Mouse (Mus musculus) large intestine, adult 2 months (tissue): ENCODE data around the gene Iqub. TPM values are rescaled to one million over a fixed set of nuclear protein-coding genes. Genes with fewer than 3 reads are reported as not detected.
A peak's percentile ranks its signal among the peaks of the same experiment; 100 is the strongest.

Experiments used
- DNase-seq: peaks from one replicate; pipeline ENCODE4 v3.0.0-alpha.2; 2012; ENCODE audit warnings: low read depth, low spot score
- WGBS: fragments of 180-500 bp; shearing (Covaris S2); methylation state at CpG from one replicate; pipeline ENCODE4 v1.1.7; 2018; 5-methylcytosine and 5-hydroxymethylcytosine counted together
- polyA plus RNA-seq: library from polyadenylated mRNA; depleted of rRNA; stranded (reverse); fragments of >200 nt; gene quantifications from 2 replicates; pipeline ENCODE4 v1.2.3, GENCODE M21; 2012; rRNA removed

Iqub gene
- polyA plus RNA-seq: 0.02 and 0.04 TPM in 2 replicates

- WGBS: 28% methylated on average over 13 of the region's 13 CpGs
- no peak for DNase-seq
Observed at GRCm38 (mm10) chr6:24514552-24515284, at the start of gene Iqub. Gene Iqub (minus strand): TSS chr6:24515067.

DNA sequence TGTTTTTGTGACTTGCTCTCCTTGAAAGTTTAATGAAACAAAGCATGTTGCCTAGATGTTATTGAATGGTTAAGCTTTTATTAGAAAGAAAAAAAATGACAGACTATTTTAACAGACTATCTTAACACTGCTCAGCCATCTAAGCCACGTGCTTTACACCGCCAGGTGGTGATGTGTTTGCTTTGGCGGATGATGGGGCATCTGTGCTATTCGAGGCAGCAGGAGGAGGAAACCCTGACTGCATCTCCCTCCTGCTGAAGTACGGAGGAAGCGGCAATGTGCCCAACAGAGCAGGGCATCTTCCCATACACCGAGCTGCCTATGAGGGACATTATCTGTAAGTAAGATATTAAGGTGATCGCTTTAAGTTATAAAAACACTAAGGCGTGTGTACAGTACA, 49.2 kb upstream of the Iqub start:
- WGBS: 56% methylated on average over 9 of the region's 9 CpGs
- DNase-seq: no peak

DNA sequence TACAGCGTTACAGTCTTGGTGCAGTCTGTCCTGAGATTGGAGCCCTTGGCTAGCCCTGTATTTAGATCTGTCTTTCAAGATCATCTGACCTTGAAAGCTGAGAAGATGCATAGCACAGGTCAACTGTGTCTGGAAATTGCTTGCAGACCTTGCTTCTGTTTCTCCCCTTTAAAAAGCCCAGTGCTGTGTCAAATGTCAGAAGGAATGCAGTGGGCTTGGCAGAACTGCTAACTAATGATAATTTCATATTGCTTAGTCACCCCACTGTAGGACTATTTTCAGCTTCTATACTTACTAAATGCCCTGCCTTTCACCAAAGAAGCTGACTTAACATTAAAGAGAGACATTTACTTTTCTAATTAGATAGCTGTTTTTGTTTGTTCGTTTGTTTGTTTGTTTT, 40.6 kb upstream of the Iqub start:
- 78% methylated on average over 2 of the region's 2 CpGs for WGBS
- DNase-seq: no peak

DNA sequence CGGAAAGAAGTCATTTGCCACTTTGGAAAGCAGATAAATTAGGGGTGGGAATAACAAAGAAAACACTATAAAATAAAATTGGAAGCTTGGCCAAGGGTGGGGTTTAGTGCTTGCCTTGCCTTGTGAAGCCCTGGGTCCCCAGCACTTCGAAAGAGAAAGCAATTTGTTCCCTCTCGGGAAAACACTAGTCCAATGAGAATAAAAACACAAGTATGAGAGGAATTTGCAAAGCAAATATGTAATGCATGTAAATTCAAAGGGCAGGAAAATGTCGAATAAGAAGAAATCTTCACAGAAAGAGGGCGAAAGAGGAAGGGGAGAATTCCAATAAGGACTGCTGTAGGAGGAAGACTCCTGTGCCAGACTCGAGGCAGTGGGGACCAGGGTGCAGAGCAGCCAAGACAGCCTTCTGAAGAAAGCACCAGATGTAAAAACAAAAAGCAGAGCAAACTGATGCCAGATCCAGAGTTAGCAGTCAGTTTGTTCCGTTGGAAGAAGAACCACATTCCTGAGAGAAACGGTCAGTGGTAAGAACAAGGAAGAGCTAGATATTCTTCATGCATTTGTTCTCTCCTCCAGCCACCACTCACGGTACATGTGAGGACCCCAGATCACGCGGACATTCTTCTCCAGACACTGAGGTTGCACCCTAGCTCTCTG, 39.7 kb upstream of the Iqub start:
- no peak for DNase-seq
- WGBS: 33% methylated on average over 11 of the region's 11 CpGs

- no peak for DNase-seq
- 40% methylated on average over 7 of the region's 7 CpGs for WGBS
Observed at GRCm38 (mm10) chr6:24552046-24552445, 37.2 kb upstream of the Iqub start.

- no peak for DNase-seq
- WGBS: 77% methylated on average over 2 of the region's 2 CpGs
Observed at GRCm38 (mm10) chr6:24549801-24550200, 34.9 kb upstream of the Iqub start.

DNA sequence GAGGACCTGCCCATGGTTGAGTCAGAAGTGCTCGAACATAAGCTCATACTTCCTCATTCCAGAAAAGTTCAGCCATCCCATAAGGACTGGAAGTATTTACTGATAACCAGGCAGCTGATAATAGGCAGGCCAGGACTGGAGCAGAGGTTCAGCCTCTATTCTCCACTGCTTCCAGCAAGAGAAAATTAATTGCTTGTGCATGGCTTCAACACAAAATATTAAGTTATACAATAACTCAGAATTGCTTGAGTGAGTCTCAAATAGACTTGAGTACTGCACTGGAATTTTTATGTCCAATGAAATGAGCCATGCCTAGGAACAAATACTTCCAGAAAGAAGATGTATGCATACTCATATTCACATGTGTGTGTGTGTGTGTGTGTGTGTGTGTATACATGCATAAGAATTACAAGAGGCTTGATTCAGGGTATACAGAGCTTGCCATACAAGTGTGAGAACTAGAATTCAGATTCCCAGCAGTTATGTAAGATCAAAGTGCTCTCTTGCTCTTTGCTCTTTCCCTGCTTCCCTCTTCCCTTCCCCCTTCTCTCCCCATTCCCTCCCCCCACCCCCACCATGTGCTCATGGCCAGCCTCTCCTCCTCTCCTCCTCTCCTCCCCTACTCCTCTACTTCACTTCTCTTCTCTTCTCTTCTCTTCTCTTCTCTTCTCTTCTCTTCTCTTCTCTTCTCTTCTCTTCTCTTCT, 32.0 kb upstream of the Iqub start:
- WGBS: 17% methylated on average over 1 of the region's 1 CpGs
- no peak for DNase-seq

DNA sequence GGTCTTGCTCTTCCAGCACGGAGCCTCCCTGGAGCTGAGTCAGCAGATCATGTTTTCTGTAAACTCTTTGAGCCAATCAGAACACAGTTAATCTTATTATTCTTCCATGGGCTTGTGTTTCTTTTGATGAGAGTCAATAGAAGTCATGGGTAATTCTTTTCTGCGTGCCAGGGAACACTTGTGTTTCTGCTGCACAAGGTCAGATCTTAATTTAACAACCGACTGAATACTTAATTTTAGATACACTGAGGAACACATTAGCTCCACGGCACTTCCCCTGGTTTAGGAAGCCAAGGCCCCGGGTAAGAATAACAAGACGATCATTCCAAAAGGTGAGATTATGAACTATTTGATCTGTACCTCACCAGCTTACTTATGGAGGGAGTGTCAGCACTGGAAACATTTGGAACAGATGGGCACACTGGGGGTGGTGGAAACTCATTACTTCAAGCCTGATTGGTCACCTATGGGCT, 28.3 kb upstream of the Iqub start:
- DNase-seq: no peak
- WGBS: 73% methylated on average over 6 of the region's 6 CpGs

- DNase-seq: no peak
Observed at GRCm38 (mm10) chr6:24542393-24542792, 27.5 kb upstream of the Iqub start.

GRCm38 (mm10) chr6:24540106-24540505, 25.2 kb upstream of the Iqub start:
- no peak for DNase-seq
- WGBS: 57% methylated on average over 4 of the region's 4 CpGs

- WGBS: 72% methylated on average over 3 of the region's 3 CpGs
- DNase-seq: no peak
Observed at GRCm38 (mm10) chr6:24538435-24538834, 23.6 kb upstream of the Iqub start.

GRCm38 (mm10) chr6:24532804-24533203, 17.9 kb upstream of the Iqub start:
- 83% methylated on average over 3 of the region's 3 CpGs for WGBS
- no peak for DNase-seq

DNA sequence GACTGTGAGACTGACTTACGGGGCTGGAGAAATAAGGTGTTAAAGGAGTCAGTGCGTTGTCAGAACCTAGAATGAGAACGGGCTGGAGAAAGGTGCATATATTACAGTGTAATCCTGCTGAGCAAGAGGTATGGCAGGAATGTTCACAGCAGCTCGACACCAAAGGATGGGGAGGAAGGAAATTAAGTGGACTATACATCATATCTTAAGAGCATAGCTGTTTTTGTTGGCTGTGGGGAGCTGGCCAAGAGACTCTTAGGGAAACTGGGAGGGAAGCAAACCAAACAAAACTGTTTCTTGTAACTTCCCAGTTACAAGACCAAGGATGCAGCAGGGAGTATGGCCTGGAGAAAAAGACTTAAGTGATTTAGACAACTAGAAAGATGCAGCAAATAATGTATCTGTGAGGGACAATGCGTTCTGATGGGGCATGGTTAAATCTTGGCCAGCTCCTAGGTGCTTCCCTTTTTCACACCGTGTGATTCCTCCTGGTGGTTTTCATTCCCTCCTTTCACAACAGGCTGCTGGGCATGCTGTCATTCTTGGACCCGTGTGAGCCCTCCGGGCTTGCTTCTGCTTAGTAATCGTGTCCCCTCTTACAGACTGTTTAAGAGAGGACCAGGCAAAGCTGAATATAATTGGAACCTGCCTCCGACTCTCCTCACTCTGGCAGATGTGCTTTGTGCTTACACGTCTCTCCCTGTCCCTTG, 16.0 kb upstream of the Iqub start:
- DNase-seq: no peak
- 57% methylated on average over 11 of the region's 11 CpGs for WGBS

DNA sequence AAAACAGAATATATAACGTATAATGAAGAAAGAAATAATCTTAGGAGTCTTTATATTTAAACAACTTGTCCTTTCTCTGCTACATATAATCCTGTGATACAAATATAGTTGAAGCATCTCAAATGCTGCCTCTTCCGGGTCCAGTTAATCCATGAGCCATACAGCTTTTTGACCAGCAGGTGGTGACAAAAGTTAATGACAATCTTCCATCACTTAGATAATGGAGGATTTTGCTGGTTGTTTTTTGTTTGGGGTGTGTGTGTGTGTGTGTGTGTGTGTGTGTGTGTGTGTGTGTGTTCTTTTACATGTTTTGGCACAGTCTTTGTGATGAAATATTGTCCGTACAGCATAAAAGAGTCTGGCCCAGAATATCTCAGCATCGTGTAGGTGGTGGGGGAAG, 15.3 kb upstream of the Iqub start:
- WGBS: 14% methylated on average over 4 of the region's 4 CpGs
- DNase-seq: no peak

GRCm38 (mm10) chr6:24528064-24528243, 13.1 kb upstream of the Iqub start, which contains the start of gene Asb15:
Gene Asb15 (plus strand): TSS chr6:24528144.
- WGBS: 30% methylated on average over 2 of the region's 2 CpGs
- no peak for DNase-seq

DNA sequence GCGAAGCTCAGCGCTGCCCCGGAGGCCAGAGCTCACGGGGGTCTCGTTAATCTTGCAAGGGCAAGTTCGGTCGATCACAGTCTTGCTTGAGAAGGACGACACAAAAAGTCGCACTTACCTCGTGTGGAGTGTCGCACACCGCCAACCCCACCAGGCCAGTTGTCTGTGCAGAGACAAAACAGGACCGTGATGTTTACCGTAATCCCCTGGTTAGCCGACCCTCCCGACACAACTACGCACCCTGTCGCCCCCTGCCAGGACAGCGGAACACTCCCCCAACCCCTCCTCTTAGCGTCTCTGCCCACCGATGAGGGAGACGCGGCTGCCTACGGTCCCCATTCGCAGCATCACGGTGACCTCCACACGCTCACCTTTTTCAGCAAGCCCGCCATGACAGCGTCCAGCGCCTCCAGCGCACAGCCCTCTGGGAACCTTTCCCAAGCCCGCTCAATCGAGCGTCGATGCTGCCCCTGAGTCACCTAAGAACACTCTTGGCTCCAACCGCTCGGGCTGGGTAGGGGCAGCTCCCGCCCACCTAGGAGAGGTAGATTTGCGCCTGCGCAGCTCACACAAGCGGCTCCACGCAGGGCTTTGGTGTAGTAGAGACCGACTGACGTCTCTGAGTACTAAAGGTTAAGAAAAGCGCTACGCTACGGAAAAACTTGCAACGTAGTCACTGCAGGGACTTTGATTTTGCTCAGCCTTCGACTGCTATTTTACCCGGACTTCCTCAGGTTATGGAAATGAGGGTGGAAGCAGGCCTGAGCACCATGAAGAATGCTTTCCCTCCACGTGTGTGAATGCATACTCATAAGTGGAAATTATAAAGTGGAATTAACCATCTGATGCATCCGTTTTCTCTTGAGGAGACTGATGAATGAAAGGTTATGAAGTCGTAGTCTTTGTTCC, 12.5 kb upstream of the Iqub start, which contains the start of gene Ndufa5:
Ndufa5 (minus strand) TSS at position 859 of the 909 bp plus-strand sequence.
- peak; percentile 95 for DNase-seq
- WGBS: under 1% methylated on average over 53 of the region's 53 CpGs

- DNase-seq: no peak
- 81% methylated on average over 3 of the region's 3 CpGs for WGBS
Observed at GRCm38 (mm10) chr6:24525705-24526104, 10.8 kb upstream of the Iqub start.

GRCm38 (mm10) chr6:24516197-24516596, 1.3 kb upstream of the Iqub start:
- 42% methylated on average over 2 of the region's 2 CpGs for WGBS
- no peak for DNase-seq

- WGBS: 72% methylated on average over 2 of the region's 2 CpGs
Observed at GRCm38 (mm10) chr6:24504141-24504540, 10.7 kb downstream of the Iqub start.

More at GRCm38 (mm10) chr6:24504141-24504540, 10.7 kb downstream of the Iqub start:
- no peak for DNase-seq
